Mouse (Mus musculus) hindbrain, embryonic 16.5 days (tissue): ENCODE results near the gene Dcaf5. TPM values are rescaled to one million over a fixed set of nuclear protein-coding genes. Genes with fewer than 3 reads are reported as not detected.
A peak's percentile ranks its signal among the peaks of the same experiment; 100 is the strongest.

Experiments
- ATAC-seq: fragments of 200-750 bp; cut with Nextera tagmentation; 2 replicates; pipeline ENCODE4 v1.8.0; 2017; ENCODE audit warnings: moderate TSS enrichment, moderate library complexity
- H3K27ac ChIP-seq: fragments of 300-500 bp; sonication (generic); 2 replicates; pipeline ENCODE4 v1.5.1; 2014; ENCODE audit warnings: low read depth, mild to moderate bottlenecking, control low read depth, low read length, moderate library complexity
- H3K27me3 ChIP-seq: fragments of 300-500 bp; sonication (generic); replicated peaks from 2 replicates; pipeline ENCODE4 v1.6.1; 2014; ENCODE audit warnings: low read length; ENCODE audit not compliant: control insufficient read depth, insufficient read depth
- H3K36me3 ChIP-seq: fragments of 300-500 bp; sonication (generic); 2 replicates; pipeline ENCODE4 v1.6.1; 2014; ENCODE audit warnings: mild to moderate bottlenecking, low read length, moderate library complexity, mixed read lengths; ENCODE audit not compliant: control insufficient read depth, insufficient read depth
- H3K4me1 ChIP-seq: fragments of 300-500 bp; sonication (generic); 2 replicates; pipeline ENCODE4 v1.6.1; 2014; ENCODE audit warnings: low read depth, low read length; ENCODE audit not compliant: control insufficient read depth, insufficient read depth
- H3K4me2 ChIP-seq: fragments of 300-500 bp; sonication (generic); 2 replicates; pipeline ENCODE4 v1.6.1; 2014; ENCODE audit warnings: mild to moderate bottlenecking, low read length, control low read depth, moderate library complexity
- H3K4me3 ChIP-seq: fragments of 300-500 bp; sonication (generic); 2 replicates; pipeline ENCODE4 v1.5.1; 2014; ENCODE audit warnings: mild to moderate bottlenecking, low read length, control low read depth, moderate library complexity
- H3K9ac ChIP-seq: fragments of 300-500 bp; sonication (generic); 2 replicates; pipeline ENCODE4 v1.6.1; 2014; ENCODE audit warnings: low read depth, mild to moderate bottlenecking, control low read depth, low read length, moderate library complexity
- H3K9me3 ChIP-seq: fragments of 300-500 bp; sonication (generic); 2 replicates; pipeline ENCODE4 v1.6.1; 2014; ENCODE audit warnings: mild to moderate bottlenecking, low read length, moderate library complexity; ENCODE audit not compliant: control insufficient read depth
- WGBS: fragments of 180-500 bp; shearing (Covaris S2); extraction: QIAGEN DNeasy Blood & Tissue Kit; methylation state at CpG from one replicate; pipeline ENCODE4 v1.1.7; 2014; 5-methylcytosine and 5-hydroxymethylcytosine counted together
- polyA plus RNA-seq: library from polyadenylated mRNA; unstranded; fragments of >200 nt; fragmentation: Nextera tagmentation; extraction: Ambion mirVana; gene quantifications from 2 replicates; pipeline ENCODE4 v1.2.1, GENCODE M21; 2015

The Dcaf5 gene
- polyA plus RNA-seq, 1 experiment from 2014 or later, result 19.4 TPM

GRCm38 (mm10) chr12:80374736-80375135 is 61.7 kb downstream of the Dcaf5 start:
- Histone ChIP-seq H3K9ac (no peak overlapping the region), H3K4me1 (no peaks in the 10 kb centered on the region), H3K27me3 (no peaks in the 10 kb centered on the region), H3K4me3 (no peak overlapping the region), H3K9me3 (no peaks in the 10 kb centered on the region), H3K4me2 (no peak overlapping the region), H3K27ac (no peak overlapping the region), H3K36me3 (peaks cover 11% of the 10 kb centered on the region; the same call in 1 of the 2 replicates)
- ATAC-seq, result no peak
- 85% methylated on average over 2 of the region's 2 CpGs for WGBS

DNA sequence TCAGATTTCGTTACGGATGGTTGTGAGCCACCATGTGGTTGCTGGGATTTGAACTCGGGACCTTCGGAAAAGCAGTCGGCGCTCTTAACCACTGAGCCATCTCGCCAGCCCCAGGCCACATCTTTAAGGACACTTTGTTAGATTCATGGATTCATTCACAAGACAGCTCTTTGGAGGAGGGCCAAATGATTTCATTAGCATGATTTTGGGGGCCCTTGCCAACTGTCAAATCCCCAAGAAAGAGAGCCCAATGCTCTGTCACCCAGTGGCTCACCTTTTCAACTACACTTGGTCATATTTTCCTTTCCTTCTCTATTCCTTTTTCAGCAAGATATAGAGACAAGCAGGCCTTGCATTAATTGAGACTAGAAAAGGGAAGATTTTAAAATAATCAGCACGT is 63.5 kb downstream of the Dcaf5 start:
- ATAC-seq, result no peak
- no peaks in the 10 kb centered on the region for H3K27me3 ChIP-seq
- H3K4me1 ChIP-seq, result no peaks in the 10 kb centered on the region
- H3K27ac ChIP-seq, result no peak overlapping the region
- no peak overlapping the region for H3K9ac ChIP-seq
- WGBS, result 86% methylated on average over 6 of the region's 8 CpGs
- H3K4me2 ChIP-seq, result no peak overlapping the region
- peaks cover 11% of the 10 kb centered on the region; the same call in 1 of the 2 replicates for H3K36me3 ChIP-seq
- H3K9me3 ChIP-seq, result no peaks in the 10 kb centered on the region
- no peak overlapping the region for H3K4me3 ChIP-seq

GRCm38 (mm10) chr12:80367227-80367626 is 69.2 kb downstream of the Dcaf5 start:
- no peak for ATAC-seq
- Histone ChIP-seq H3K27ac (no peak overlapping the region), H3K4me3 (no peak overlapping the region), H3K9me3 (no peaks in the 10 kb centered on the region), H3K27me3 (no peaks in the 10 kb centered on the region), H3K9ac (no peak overlapping the region), H3K36me3 (peaks cover 9% of the 10 kb centered on the region; the same call in 1 of the 2 replicates), H3K4me2 (no peak overlapping the region), H3K4me1 (0 out of 2 replicates have a peak, but pooled peaks cover 3% of the 10 kb centered on the region)
- 91% methylated on average over 4 of the region's 4 CpGs for WGBS

DNA sequence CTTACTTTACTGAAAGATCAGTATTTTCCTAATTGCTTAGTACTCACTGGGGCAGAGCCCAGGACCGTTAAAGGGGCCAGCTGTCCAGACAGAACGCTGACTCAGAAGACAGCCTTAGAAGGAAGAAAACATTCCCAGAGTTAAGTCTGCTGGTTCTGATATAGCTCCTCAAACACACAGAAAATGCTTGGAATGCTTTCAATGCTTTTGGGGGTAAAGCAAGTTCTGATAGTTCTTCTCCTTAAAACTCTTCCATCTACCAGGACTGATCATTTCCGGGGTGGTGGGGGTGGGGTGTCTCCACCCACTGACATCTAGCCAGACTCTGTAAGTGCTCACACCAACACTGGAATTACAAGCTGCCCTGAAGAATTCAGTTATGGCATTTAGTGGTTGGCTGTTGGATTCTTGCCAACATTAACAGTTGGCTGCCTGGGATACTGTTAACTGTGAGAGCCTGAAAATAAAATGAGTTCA is 70.4 kb downstream of the Dcaf5 start:
- no peak overlapping the region for H3K4me3 ChIP-seq
- H3K4me1 ChIP-seq, result 0 out of 2 replicates have a peak, but pooled peaks cover 3% of the 10 kb centered on the region
- H3K27ac ChIP-seq, result peak overlapping the region; percentile 9; the same call in 1 of the 2 replicates
- WGBS, result 35% methylated on average over 3 of the region's 3 CpGs
- H3K27me3 ChIP-seq, result no peaks in the 10 kb centered on the region
- H3K9me3 ChIP-seq, result no peaks in the 10 kb centered on the region
- ATAC-seq, result 0 out of 2 replicates have a peak, but pooled peaks have one; percentile 56
- H3K4me2 ChIP-seq, result no peak overlapping the region
- peaks cover 11% of the 10 kb centered on the region; the same call in 1 of the 2 replicates for H3K36me3 ChIP-seq
- no peak overlapping the region for H3K9ac ChIP-seq

- H3K4me3 ChIP-seq, result no peak overlapping the region
- H3K27me3 ChIP-seq, result no peaks in the 10 kb centered on the region
- no peak for ATAC-seq
- 0 out of 2 replicates have a peak, but pooled peaks cover 3% of the 10 kb centered on the region for H3K4me1 ChIP-seq
- no peak overlapping the region; the same call in 1 of the 2 replicates for H3K27ac ChIP-seq
- no peak overlapping the region for H3K4me2 ChIP-seq
- peaks cover 11% of the 10 kb centered on the region; the same call in 1 of the 2 replicates for H3K36me3 ChIP-seq
- H3K9ac ChIP-seq, result no peak overlapping the region
- whole genome bisulfite sequencing, result 77% methylated on average over 3 of the region's 3 CpGs
- H3K9me3 ChIP-seq, result no peaks in the 10 kb centered on the region
These were observed 71.1 kb downstream of the Dcaf5 start for GRCm38 (mm10) chr12:80365345-80365744.

- no peak for ATAC-seq
- Histone ChIP-seq H3K27me3 (no peaks in the 10 kb centered on the region), H3K27ac (no peak overlapping the region), H3K36me3 (peaks cover 11% of the 10 kb centered on the region; the same call in 1 of the 2 replicates), H3K9me3 (no peaks in the 10 kb centered on the region), H3K9ac (no peak overlapping the region), H3K4me1 (0 out of 2 replicates have a peak, but pooled peaks cover 3% of the 10 kb centered on the region), H3K4me3 (no peak overlapping the region), H3K4me2 (no peak overlapping the region)
- WGBS, result 89% methylated on average over 1 of the region's 1 CpGs
These were observed 74.7 kb downstream of the Dcaf5 start for GRCm38 (mm10) chr12:80361655-80362054.

GRCm38 (mm10) chr12:80360321-80360720 is 76.1 kb downstream of the Dcaf5 start:
- WGBS, result 69% methylated on average over 5 of the region's 5 CpGs
- no peak for ATAC-seq
- no peaks in the 10 kb centered on the region for H3K4me1 ChIP-seq

GRCm38 (mm10) chr12:80344777-80345231 is 91.6 kb downstream of the Dcaf5 start:
- Histone ChIP-seq H3K9ac (no peak overlapping the region), H3K27me3 (no peaks in the 10 kb centered on the region), H3K4me3 (no peak overlapping the region), H3K27ac (no peak overlapping the region), H3K9me3 (no peaks in the 10 kb centered on the region), H3K36me3 (peaks cover 4% of the 10 kb centered on the region), H3K4me1 (peaks cover 3% of the 10 kb centered on the region; the same call in 1 of the 2 replicates), H3K4me2 (no peak overlapping the region)
- ATAC-seq, result peak; percentile 82
- WGBS, result 54% methylated on average over 6 of the region's 6 CpGs

More at GRCm38 (mm10) chr12:80360321-80360720, 76.1 kb downstream of the Dcaf5 start:
- Histone ChIP-seq H3K4me2 (no peak overlapping the region), H3K4me3 (no peak overlapping the region), H3K36me3 (peaks cover 11% of the 10 kb centered on the region; the same call in 1 of the 2 replicates), H3K9ac (no peak overlapping the region), H3K9me3 (no peaks in the 10 kb centered on the region), H3K27me3 (no peaks in the 10 kb centered on the region), H3K27ac (no peak overlapping the region)

- WGBS, result 92% methylated on average over 2 of the region's 2 CpGs
- peaks cover 23% of the 10 kb centered on the region for H3K36me3 ChIP-seq
These were observed 95.5 kb downstream of the Dcaf5 start for GRCm38 (mm10) chr12:80340936-80341335.

More at GRCm38 (mm10) chr12:80340936-80341335, 95.5 kb downstream of the Dcaf5 start:
- no peak for ATAC-seq
- H3K27me3 ChIP-seq, result no peaks in the 10 kb centered on the region
- no peak overlapping the region for H3K4me3 ChIP-seq
- H3K9ac ChIP-seq, result no peak overlapping the region
- no peak overlapping the region for H3K27ac ChIP-seq
- no peak overlapping the region for H3K4me2 ChIP-seq
- H3K9me3 ChIP-seq, result no peaks in the 10 kb centered on the region
- peaks cover 3% of the 10 kb centered on the region; the same call in 1 of the 2 replicates for H3K4me1 ChIP-seq
